Mouse (Mus musculus): ENCODE measurements around the gene Eapp. TPM values are rescaled to one million over a fixed set of nuclear protein-coding genes. Genes with fewer than 3 reads are reported as not detected.
A peak's percentile ranks its signal among the peaks of the same experiment; 100 is the strongest.
"Not testable (repeated sequence)": the region's sequence is repeated elsewhere in the genome, so short reads cannot be mapped to it uniquely, and the experiment has no call there.

Eapp gene
- polyA plus RNA-seq, 1 experiment from 2014 or later = 83.9 TPM

DNA sequence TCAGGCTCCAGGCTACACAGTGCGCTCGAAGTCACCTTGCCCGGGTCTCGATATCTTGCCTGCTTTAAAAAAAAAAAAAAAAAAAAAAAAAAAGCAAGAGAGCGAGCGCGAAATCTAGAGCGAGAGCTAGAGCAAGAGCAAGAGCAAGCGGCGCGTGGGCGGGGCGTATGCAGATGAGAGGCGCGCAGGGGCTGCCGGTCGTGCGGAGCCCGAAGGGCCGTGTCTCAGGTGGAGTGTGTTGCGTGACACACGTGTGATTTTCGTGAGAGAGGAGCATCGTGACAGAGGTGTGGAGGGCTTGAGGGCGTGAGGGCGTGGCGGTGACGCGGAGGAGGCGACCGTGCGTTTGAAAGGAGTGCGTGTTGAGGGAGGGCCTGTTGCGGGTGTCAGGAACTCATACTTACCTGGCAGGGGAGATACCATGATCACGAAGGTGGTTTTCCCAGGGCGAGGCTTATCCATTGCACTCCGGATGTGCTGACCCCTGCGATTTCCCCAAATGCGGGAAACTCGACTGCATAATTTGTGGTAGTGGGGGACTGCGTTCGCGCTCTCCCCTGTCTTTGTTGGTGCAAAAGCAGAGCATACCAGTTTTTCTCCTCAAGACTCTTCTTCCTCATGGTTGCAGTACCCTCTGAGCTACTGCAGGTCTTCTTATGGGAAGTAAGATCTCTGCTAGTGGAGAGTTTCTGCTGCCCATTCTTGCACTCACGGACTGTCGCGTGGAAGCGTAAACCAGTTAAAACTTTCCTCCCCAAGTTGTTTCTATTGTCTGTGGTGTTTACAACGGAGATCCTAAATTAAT lies 18.3 kb upstream of the Eapp start:
- not testable (repeated sequence) for H3K4me1 ChIP-seq (ENCODE audit: control insufficient read depth, insufficient read depth, low read length); H3K36me3 ChIP-seq (ENCODE audit: control insufficient read depth, insufficient read depth, low read length); H3K4me2 ChIP-seq (ENCODE audit: low read depth, low read length); H3K9ac ChIP-seq (replicated peaks; ENCODE audit: low read depth, low read length); H3K4me3 ChIP-seq (ENCODE audit: low read depth, low read length); H3K9me3 ChIP-seq (ENCODE audit: control insufficient read depth, low read length); H3K27ac ChIP-seq (ENCODE audit: low read depth, low read length); H3K27me3 ChIP-seq (ENCODE audit: control insufficient read depth, insufficient read depth, low read length)
- peak; percentile 58 for ATAC-seq (ENCODE audit: low read depth)
- WGBS = 0% methylated on average over 4 of the region's 48 CpGs

DNA sequence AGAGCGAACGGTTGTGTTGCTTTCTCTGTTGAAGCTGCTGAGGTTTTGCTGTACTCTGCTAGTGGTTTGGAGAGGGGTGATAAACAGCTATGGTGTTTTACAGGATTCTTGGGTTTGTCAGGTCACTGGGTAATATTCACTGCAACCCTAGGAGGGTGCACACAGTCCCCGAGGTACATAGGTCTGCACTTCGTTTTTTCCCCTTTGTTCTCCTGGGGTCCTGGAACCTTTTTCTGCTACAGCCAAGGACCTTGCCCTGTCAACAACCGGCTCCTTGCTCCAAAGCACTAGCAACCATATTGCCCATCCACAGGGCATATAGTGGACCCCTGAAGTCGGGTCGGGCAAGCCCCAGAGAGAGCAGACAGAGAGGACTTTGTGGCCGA lies 14.8 kb upstream of the Eapp start:
- H3K4me2 ChIP-seq (ENCODE audit: low read depth, low read length); H3K36me3 ChIP-seq (ENCODE audit: control insufficient read depth, insufficient read depth, low read length); H3K27ac ChIP-seq (ENCODE audit: low read depth, low read length); H3K9me3 ChIP-seq (ENCODE audit: control insufficient read depth, low read length); H3K4me3 ChIP-seq (ENCODE audit: low read depth, low read length); H3K9ac ChIP-seq (replicated peaks; ENCODE audit: low read depth, low read length); H3K27me3 ChIP-seq (ENCODE audit: control insufficient read depth, insufficient read depth, low read length); H3K4me1 ChIP-seq (ENCODE audit: control insufficient read depth, insufficient read depth, low read length): not testable (repeated sequence)
- ATAC-seq (ENCODE audit: low read depth) = peak; percentile 83
- WGBS = 0% methylated on average over 2 of the region's 8 CpGs

DNA sequence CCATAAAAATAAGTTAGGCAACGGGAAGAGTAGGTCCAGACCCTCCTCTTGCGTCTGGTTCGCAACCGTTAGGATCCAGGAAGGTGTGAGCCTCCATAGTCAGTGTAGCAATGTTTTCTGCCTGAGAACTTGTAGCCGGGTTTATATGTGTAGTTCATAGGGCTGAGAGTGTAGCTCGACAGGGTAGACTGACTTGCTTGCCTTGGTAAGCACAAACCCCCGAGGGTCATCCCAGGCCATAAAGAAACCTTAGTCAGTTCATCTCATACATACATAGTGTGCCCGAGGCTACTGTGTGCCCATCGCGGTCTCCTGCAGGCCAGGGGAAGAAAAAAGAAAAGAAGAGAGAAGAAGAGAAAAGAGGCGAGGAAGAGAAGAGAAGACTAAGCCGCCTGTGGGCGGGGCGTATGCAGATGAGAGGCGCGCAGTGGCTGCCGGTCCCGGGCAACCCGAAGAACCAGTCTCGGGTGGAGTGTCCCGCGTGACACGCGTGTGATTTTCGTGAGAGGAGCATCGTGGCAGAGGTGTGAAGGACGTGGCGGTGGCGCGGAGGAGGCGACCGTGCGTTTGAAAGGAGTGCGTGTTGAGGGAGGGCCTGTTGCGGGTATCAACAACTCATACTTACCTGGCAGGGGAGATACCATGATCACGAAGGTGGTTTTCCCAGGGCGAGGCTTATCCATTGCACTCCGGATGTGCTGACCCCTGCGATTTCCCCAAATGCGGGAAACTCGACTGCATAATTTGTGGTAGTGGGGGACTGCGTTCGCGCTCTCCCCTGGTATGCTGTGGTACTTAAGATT lies 14.2 kb upstream of the Eapp start:
- H3K4me2 ChIP-seq (ENCODE audit: low read depth, low read length); H3K27ac ChIP-seq (ENCODE audit: low read depth, low read length); H3K27me3 ChIP-seq (ENCODE audit: control insufficient read depth, insufficient read depth, low read length); H3K9ac ChIP-seq (replicated peaks; ENCODE audit: low read depth, low read length); H3K36me3 ChIP-seq (ENCODE audit: control insufficient read depth, insufficient read depth, low read length); H3K9me3 ChIP-seq (ENCODE audit: control insufficient read depth, low read length); H3K4me1 ChIP-seq (ENCODE audit: control insufficient read depth, insufficient read depth, low read length); H3K4me3 ChIP-seq (ENCODE audit: low read depth, low read length): not testable (repeated sequence)
- ATAC-seq (ENCODE audit: low read depth) = peak; percentile 75
- WGBS = 0% methylated on average over 9 of the region's 44 CpGs

DNA sequence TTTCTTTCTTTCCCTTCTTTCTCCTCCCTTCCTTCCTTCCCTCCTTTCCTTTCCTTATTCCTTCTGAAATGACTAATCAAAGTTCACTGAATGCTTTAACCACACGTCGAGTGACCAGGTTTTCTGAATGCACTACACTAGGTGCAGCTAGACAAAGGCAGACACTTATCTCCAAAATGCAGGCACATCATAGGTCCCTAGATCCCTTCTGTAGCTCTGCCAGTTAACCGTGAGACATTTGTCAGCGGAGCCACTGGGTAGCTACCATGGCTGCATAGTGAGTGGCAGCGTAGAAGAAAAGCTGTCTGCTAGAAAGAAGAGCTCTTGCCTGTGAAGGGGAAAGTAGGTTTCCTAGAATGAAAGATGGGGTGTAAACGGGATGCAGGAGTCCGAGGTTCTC lies 3.7 kb upstream of the Eapp start:
- H3K4me3 ChIP-seq (ENCODE audit: low read depth, low read length) = no peak overlapping the region
- 0 out of 2 replicates have a peak, but pooled peaks cover 2% of the 10 kb centered on the region for H3K4me1 ChIP-seq (ENCODE audit: control insufficient read depth, insufficient read depth, low read length)
- no peak overlapping the region for H3K27ac ChIP-seq (ENCODE audit: low read depth, low read length)
- H3K27me3 ChIP-seq (ENCODE audit: control insufficient read depth, insufficient read depth, low read length) = no peaks in the 10 kb centered on the region
- no peaks in the 10 kb centered on the region for H3K9me3 ChIP-seq (ENCODE audit: control insufficient read depth, low read length)
- no peaks in the 10 kb centered on the region for H3K36me3 ChIP-seq (ENCODE audit: control insufficient read depth, insufficient read depth, low read length)
- ATAC-seq (ENCODE audit: low read depth) = no peak
- no peak overlapping the region for H3K4me2 ChIP-seq (ENCODE audit: low read depth, low read length)
- H3K9ac ChIP-seq (replicated peaks; ENCODE audit: low read depth, low read length) = no peak overlapping the region
- WGBS = 79% methylated on average over 7 of the region's 7 CpGs

DNA sequence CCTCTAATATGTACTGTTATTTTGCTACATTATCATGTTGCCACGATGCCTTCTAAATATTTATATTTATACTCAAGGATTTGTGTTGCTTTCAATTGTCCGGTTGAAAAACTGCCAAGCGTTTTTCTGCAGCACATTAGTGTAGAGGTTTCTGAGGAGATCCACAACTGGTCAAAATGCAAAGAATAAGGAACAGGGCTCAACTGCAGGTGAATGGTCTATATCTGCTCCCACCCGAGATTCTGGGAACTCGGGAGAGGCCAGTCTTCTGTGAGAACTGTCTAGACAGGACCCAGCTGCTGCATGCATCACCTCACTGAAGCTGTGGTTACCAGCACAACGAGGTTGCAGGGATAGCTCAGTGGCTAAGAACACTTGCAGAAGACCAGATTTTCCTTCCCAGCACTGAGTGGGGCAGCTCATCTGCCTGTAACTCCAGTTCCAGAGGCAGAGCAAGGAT lies 2.1 kb upstream of the Eapp start:
- H3K4me2 ChIP-seq (ENCODE audit: low read depth, low read length) = no peak overlapping the region
- no peaks in the 10 kb centered on the region for H3K36me3 ChIP-seq (ENCODE audit: control insufficient read depth, insufficient read depth, low read length)
- no peak overlapping the region for H3K27ac ChIP-seq (ENCODE audit: low read depth, low read length)
- H3K27me3 ChIP-seq (ENCODE audit: control insufficient read depth, insufficient read depth, low read length) = no peaks in the 10 kb centered on the region
- 57% methylated on average over 6 of the region's 6 CpGs for WGBS
- H3K9ac ChIP-seq (replicated peaks; ENCODE audit: low read depth, low read length) = no peak overlapping the region
- no peaks in the 10 kb centered on the region for H3K9me3 ChIP-seq (ENCODE audit: control insufficient read depth, low read length)
- 0 out of 2 replicates have a peak, but pooled peaks cover 6% of the 10 kb centered on the region for H3K4me1 ChIP-seq (ENCODE audit: control insufficient read depth, insufficient read depth, low read length)
- H3K4me3 ChIP-seq (ENCODE audit: low read depth, low read length) = no peak overlapping the region
- no peak for ATAC-seq (ENCODE audit: low read depth)

DNA sequence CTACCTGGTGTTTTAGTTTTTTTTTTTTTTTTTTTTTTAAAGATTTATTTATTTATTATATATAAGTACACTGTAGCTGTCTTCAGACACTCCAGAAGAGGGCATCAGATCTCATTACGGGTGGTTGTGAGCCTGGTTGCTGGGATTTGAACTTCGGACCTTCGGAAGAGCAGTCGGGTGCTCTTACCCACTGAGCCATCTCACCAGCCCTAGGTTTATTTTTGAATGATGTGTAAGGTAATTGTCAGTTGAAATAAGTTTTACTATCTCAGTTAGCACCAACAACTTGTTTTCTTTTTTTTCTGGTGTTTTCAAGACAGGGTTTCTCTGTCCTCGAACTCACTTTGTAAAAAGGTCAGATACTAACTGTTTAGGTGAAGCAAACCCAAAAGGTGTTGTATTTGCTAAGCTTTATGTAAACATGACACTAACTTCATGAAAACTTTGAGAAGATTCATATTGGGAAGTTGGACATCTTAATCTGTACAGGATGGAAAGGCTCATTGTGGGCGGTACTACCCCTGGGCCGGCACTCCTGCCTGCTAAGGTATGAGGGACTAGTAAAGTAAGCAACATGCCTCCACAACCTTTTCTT lies 1.4 kb upstream of the Eapp start:
- no peaks in the 10 kb centered on the region for H3K27me3 ChIP-seq (ENCODE audit: control insufficient read depth, insufficient read depth, low read length)
- no peak overlapping the region for H3K4me3 ChIP-seq (ENCODE audit: low read depth, low read length)
- WGBS = 13% methylated on average over 7 of the region's 7 CpGs
- H3K9me3 ChIP-seq (ENCODE audit: control insufficient read depth, low read length) = no peaks in the 10 kb centered on the region
- peak; percentile 22 for ATAC-seq (ENCODE audit: low read depth)
- H3K27ac ChIP-seq (ENCODE audit: low read depth, low read length) = no peak overlapping the region
- H3K36me3 ChIP-seq (ENCODE audit: control insufficient read depth, insufficient read depth, low read length) = no peaks in the 10 kb centered on the region
- no peak overlapping the region for H3K9ac ChIP-seq (replicated peaks; ENCODE audit: low read depth, low read length)
- 0 out of 2 replicates have a peak, but pooled peaks cover 6% of the 10 kb centered on the region for H3K4me1 ChIP-seq (ENCODE audit: control insufficient read depth, insufficient read depth, low read length)
- H3K4me2 ChIP-seq (ENCODE audit: low read depth, low read length) = no peak overlapping the region

DNA sequence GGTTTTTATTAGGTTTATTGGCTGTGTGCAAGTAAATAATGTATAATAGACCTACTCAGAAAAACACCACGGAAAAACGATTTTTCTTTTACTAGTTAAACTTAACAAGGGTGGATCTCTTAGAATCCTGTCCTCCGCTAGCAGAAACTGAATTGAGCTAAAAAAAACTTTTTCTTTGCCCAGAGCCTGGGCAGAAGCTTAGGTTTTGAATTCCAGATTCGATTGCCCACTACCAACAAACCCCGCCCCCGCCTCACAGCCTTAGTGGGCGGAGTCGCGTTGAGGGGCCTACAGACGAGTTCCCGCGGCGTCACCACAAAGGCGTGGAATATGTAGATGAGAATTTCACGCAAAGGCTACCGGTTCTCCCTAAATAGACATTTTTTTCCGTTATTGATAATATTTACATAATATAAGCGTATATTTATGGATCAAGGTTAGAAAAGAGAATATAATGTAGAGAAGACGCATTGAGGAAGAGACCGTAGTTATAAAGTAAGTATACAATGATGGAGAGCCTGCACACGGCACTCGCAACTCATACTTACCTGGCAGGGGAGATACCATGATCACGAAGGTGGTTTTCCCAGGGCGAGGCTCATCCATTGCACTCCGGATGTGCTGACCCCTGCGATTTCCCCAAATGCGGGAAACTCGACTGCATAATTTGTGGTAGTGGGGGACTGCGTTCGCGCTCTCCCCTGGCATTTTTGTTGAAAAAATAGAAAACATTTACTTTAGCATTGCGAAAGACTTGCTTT lies 725 bp upstream of the Eapp start:
- no peaks in the 10 kb centered on the region for H3K9me3 ChIP-seq (ENCODE audit: control insufficient read depth, low read length)
- peak overlapping the region; percentile 74 for H3K4me3 ChIP-seq (ENCODE audit: low read depth, low read length)
- 0 out of 2 replicates have a peak, but pooled peaks cover 6% of the 10 kb centered on the region for H3K4me1 ChIP-seq (ENCODE audit: control insufficient read depth, insufficient read depth, low read length)
- H3K9ac ChIP-seq (replicated peaks; ENCODE audit: low read depth, low read length) = peak overlapping the region; percentile 89
- H3K36me3 ChIP-seq (ENCODE audit: control insufficient read depth, insufficient read depth, low read length) = no peaks in the 10 kb centered on the region
- peak; percentile 91 for ATAC-seq (ENCODE audit: low read depth)
- peak overlapping the region; percentile 73 for H3K4me2 ChIP-seq (ENCODE audit: low read depth, low read length)
- H3K27me3 ChIP-seq (ENCODE audit: control insufficient read depth, insufficient read depth, low read length) = no peaks in the 10 kb centered on the region
- H3K27ac ChIP-seq (ENCODE audit: low read depth, low read length) = peak overlapping the region; percentile 95
- under 1% methylated on average over 32 of the region's 32 CpGs for WGBS

DNA sequence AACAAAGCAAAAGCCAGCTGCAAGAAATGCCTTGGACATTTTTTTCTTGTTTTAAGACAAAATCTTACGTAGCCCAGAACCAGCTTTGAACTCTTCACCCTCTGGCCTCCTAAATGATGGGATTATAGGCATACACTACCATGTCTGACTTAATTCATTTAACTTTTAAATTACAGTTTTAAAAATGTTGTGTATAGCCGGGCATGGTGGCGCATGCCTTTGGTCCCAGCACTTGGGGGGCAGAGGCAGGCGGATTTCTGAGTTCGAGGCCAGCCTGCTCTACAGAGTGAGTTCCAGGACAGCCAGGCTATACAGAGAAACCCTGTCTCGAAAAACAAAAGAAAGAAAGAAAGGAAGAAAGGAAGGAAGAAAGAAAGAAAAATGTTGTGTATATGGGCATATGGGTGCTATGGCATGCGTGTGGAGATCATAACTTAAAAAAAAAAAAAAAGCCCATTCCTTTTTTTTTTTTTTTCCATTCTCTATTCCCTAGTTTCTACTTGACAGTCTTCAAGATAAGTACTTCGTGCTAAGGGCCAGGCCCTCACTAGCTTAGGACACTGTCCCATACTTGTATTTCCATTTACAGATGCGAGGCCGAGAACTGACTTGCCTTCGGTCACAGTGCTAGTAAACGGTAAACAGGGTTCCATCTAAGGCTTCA lies 718 bp downstream of the Eapp start:
- ATAC-seq (ENCODE audit: low read depth) = no peak
- Histone ChIP-seq H3K4me3 (ENCODE audit: low read depth, low read length) (peak overlapping the region; percentile 74), H3K9ac (replicated peaks; ENCODE audit: low read depth, low read length) (peak overlapping the region; percentile 89), H3K4me2 (ENCODE audit: low read depth, low read length) (peak overlapping the region; percentile 73), H3K9me3 (ENCODE audit: control insufficient read depth, low read length) (no peaks in the 10 kb centered on the region), H3K27me3 (ENCODE audit: control insufficient read depth, insufficient read depth, low read length) (no peaks in the 10 kb centered on the region), H3K36me3 (ENCODE audit: control insufficient read depth, insufficient read depth, low read length) (0 out of 2 replicates have a peak, but pooled peaks cover 3% of the 10 kb centered on the region), H3K27ac (ENCODE audit: low read depth, low read length) (peak overlapping the region; percentile 95), H3K4me1 (ENCODE audit: control insufficient read depth, insufficient read depth, low read length) (0 out of 2 replicates have a peak, but pooled peaks cover 6% of the 10 kb centered on the region)
- 45% methylated on average over 12 of the region's 12 CpGs for WGBS

Data from neural tube, embryonic 14.5 days (tissue).